Mouse (Mus musculus) heart, embryonic 16.5 days (tissue): ENCODE measurements at regions not wholly inside any gene's neighbourhood (a gene's known extent, or its start where the extent isn't known, plus 50 kb on each side); places are given as distances from the start of the nearest gene placed in this dataset.

Source experiments
- ATAC-seq: fragments of 200-750 bp; cut with Nextera tagmentation; replicated peaks from 2 replicates; pipeline ENCODE4 v1.8.0; 2017; ENCODE audit warnings: moderate number of reproducible peaks; ENCODE audit not compliant: insufficient read depth, low FRiP score; ENCODE audit errors: extremely low read depth
- H3K27ac ChIP-seq: fragments of 300-500 bp; sonication (generic); 2 replicates; pipeline ENCODE4 v1.5.1; 2014; ENCODE audit warnings: mild to moderate bottlenecking, low read length, control low read depth, moderate library complexity
- H3K27me3 ChIP-seq: fragments of 300-500 bp; sonication (generic); 2 replicates; pipeline ENCODE4 v1.6.1; 2014; ENCODE audit warnings: low read length, mixed read lengths; ENCODE audit not compliant: control insufficient read depth, insufficient read depth
- H3K36me3 ChIP-seq: fragments of 300-500 bp; sonication (generic); 2 replicates; pipeline ENCODE4 v1.6.1; 2014; ENCODE audit not compliant: control insufficient read depth, insufficient read depth
- H3K4me1 ChIP-seq: fragments of 300-500 bp; sonication (generic); 2 replicates; pipeline ENCODE4 v1.6.1; 2014; ENCODE audit warnings: low read length, mixed read lengths; ENCODE audit not compliant: control insufficient read depth, insufficient read depth
- H3K4me2 ChIP-seq: fragments of 300-500 bp; sonication (generic); 2 replicates; pipeline ENCODE4 v1.6.1; 2014; ENCODE audit warnings: low read depth, mild to moderate bottlenecking, control low read depth, low read length
- H3K4me3 ChIP-seq: fragments of 300-500 bp; sonication (generic); 2 replicates; pipeline ENCODE4 v1.5.1; 2014; ENCODE audit warnings: mild to moderate bottlenecking, control low read depth, low read length
- H3K9ac ChIP-seq: fragments of 300-500 bp; sonication (generic); 2 replicates; pipeline ENCODE4 v1.6.1; 2014; ENCODE audit warnings: low read length, control low read depth
- H3K9me3 ChIP-seq: fragments of 300-500 bp; sonication (generic); replicated peaks from 2 replicates; pipeline ENCODE4 v1.6.1; 2016; ENCODE audit warnings: low read length; ENCODE audit not compliant: control insufficient read depth
- WGBS: fragments of 180-500 bp; shearing (Covaris S2); extraction: QIAGEN DNeasy Blood & Tissue Kit; methylation state at CpG from one replicate; pipeline ENCODE4 v1.1.7; 2014; 5-methylcytosine and 5-hydroxymethylcytosine counted together

DNA sequence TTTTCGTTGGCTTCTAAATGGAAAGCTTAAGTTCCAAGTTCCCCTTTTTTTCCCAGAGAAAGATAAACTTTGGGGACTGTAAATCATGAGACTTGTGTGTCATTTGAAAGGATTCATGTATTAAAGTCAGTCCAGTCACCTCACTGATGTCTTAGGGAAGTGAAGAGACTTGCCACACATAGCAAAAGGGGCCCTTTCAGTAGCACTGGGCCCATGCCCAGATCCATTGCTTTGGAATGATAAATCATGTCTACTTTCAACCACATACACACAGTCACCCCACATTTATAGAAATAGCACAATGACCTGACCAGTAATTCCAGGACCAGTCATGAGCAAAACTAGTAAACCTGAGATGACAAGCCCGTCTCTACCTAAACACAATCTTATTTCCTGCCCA, 133.2 kb upstream of the Clint1 start:
- no peak for ATAC-seq
- Histone ChIP-seq H3K4me2 (no peak overlapping the region), H3K27me3 (0 out of 2 replicates have a peak, but pooled peaks cover 2% of the 10 kb centered on the region), H3K4me1 (no peaks in the 10 kb centered on the region), H3K27ac (no peak overlapping the region), H3K9me3 (no peaks in the 10 kb centered on the region), H3K4me3 (no peak overlapping the region), H3K36me3 (no peaks in the 10 kb centered on the region), H3K9ac (no peak overlapping the region)
- WGBS: 41% methylated on average over 2 of the region's 2 CpGs

DNA sequence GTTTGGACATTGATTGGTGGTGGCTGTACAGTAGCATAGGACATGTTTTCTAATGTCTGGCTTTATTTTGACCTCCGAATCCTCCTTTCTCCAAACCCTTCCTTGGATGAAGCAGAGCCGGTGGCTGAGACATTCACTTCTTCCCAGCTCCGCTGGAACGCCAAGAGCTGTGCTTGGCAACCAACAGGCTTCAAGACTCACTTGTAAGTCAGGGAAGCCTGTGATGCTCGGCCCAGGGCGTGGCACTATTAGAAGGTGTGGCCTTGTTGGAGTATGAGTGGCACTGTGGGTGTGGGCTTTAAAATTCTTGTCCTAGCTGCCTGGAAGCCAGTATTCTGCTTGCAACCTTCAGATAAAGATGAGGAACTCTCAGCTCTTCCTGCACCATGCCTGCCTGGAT, 132.0 kb upstream of the Clint1 start:
- Histone ChIP-seq H3K36me3 (no peaks in the 10 kb centered on the region), H3K27me3 (0 out of 2 replicates have a peak, but pooled peaks cover 2% of the 10 kb centered on the region), H3K4me3 (no peak overlapping the region), H3K27ac (no peak overlapping the region), H3K4me1 (no peaks in the 10 kb centered on the region), H3K9ac (no peak overlapping the region), H3K4me2 (no peak overlapping the region), H3K9me3 (no peaks in the 10 kb centered on the region)
- 86% methylated on average over 6 of the region's 6 CpGs for WGBS
- ATAC-seq: no peak

DNA sequence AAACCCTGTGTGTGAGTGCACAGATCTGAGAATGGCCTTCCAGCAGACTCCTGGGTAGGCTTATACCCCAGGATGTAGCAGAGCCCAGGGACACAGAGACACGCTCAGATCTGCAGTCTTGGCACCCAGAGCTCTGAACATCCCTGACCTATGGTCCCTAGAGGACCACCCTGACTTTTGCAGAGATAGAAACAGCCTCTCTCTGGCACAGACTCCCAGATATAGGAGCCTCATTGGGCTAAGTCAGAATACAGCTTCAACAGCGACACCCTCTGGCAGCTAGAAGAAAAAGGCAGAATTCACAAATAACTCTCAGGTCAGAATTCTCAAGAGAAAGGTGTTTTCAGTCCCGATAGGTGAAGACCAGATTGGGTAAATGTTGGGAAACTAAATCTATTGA, 115.3 kb upstream of the Clint1 start:
- Histone ChIP-seq H3K9me3 (no peaks in the 10 kb centered on the region), H3K27me3 (no peaks in the 10 kb centered on the region), H3K9ac (no peak overlapping the region), H3K4me3 (no peak overlapping the region), H3K27ac (no peak overlapping the region), H3K4me2 (no peak overlapping the region), H3K36me3 (no peaks in the 10 kb centered on the region), H3K4me1 (no peaks in the 10 kb centered on the region)
- no peak for ATAC-seq
- WGBS: 37% methylated on average over 3 of the region's 3 CpGs

DNA sequence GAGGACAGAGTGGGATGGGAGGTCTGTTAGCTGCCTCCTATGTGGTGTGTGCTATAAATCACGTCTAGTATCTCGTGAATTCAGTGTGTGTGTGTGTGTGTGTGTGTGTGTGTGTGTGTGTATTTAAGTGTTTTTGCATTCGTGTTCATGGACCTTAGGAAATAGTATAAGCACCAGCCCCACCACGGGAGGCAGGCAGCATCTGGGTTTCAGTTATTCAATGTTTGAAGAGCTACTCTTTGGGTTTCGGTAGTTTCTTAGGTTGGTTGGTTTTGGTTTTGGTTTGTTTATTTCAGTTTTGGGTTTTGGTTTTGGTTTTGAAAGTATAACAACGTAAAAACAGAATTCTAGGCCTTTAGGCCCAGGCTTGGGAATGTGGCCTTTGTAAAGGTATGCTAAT, 113.5 kb upstream of the Clint1 start:
- ATAC-seq: no peak
- Histone ChIP-seq H3K4me1 (no peaks in the 10 kb centered on the region), H3K36me3 (no peaks in the 10 kb centered on the region), H3K4me3 (no peak overlapping the region), H3K4me2 (no peak overlapping the region), H3K27ac (no peak overlapping the region), H3K9me3 (no peaks in the 10 kb centered on the region), H3K9ac (no peak overlapping the region), H3K27me3 (no peaks in the 10 kb centered on the region)
- 80% methylated on average over 6 of the region's 6 CpGs for WGBS

DNA sequence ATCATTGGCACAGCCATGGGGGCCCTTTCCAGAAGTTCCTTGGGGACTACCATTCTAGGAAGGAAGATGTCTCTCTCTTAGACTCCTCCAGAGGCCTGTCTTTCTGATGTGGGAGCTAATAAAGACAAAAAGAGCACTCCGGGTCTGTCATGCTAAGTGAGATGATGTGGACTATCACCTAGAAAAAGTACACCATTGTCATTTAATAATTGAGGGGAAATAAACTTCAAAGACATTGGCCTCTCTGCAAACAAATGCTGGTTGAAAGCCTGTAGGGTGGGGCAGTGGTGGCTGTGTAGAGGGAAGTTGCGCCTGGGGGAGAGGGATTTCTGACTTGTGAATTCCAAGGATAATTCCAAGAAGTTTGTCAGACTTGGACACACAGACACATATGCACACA, 105.9 kb upstream of the Clint1 start:
- WGBS: 77% methylated on average over 2 of the region's 2 CpGs
- ATAC-seq: no peak
- peaks cover 3% of the 10 kb centered on the region; the same call in 1 of the 2 replicates for H3K9me3 ChIP-seq
- no peak overlapping the region for H3K4me2 ChIP-seq
- no peaks in the 10 kb centered on the region for H3K4me1 ChIP-seq
- no peak overlapping the region for H3K27ac ChIP-seq
- no peak overlapping the region for H3K4me3 ChIP-seq
- H3K9ac ChIP-seq: no peak overlapping the region
- H3K36me3 ChIP-seq: no peaks in the 10 kb centered on the region
- no peaks in the 10 kb centered on the region for H3K27me3 ChIP-seq

DNA sequence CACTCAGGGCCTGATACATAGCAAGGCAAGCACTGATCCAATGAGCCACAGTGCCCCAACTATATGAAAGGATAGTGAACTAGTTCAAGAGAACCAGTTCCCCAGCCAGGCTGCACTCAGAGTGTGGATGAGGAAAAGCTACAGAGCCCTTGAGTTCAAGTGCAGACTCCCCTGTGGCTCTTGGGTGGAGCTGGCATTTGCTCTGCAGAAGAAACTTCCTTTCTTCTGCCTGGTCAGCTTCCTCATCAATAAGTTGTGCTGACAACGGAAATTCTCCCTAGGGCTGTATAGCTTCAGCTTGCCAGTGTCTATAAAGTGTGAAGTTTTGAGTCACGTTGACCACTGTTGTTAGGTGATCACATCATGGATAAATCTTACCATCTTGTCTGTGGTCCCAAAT, 101.6 kb upstream of the Clint1 start:
- Histone ChIP-seq H3K4me1 (no peaks in the 10 kb centered on the region), H3K27ac (no peak overlapping the region), H3K4me2 (no peak overlapping the region), H3K27me3 (no peaks in the 10 kb centered on the region), H3K9me3 (no peaks in the 10 kb centered on the region), H3K4me3 (no peak overlapping the region), H3K9ac (no peak overlapping the region), H3K36me3 (no peaks in the 10 kb centered on the region)
- ATAC-seq: no peak
- WGBS: 55% methylated on average over 2 of the region's 2 CpGs

DNA sequence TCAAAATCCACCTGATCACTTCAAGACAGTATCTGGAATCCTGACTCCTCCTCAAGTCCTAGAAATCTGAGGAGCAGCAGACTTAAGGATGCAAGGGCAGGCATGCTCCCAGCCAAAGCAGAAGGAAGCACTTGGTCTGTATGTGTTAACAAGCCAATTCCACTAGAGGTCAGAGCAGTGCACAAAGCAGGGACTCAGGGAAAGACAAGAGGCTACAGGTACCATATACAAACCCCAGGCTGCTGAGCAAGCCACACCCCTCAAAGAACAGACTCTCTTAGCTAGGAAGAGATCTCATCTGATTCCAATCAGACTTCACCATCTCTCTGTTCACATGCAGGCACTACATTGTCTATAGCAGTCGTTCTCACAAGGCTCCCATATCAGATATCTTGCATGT, 99.6 kb upstream of the Clint1 start:
- no peak overlapping the region for H3K9ac ChIP-seq
- WGBS: 59% methylated on average over 1 of the region's 1 CpGs
- H3K36me3 ChIP-seq: no peaks in the 10 kb centered on the region
- no peak overlapping the region for H3K4me2 ChIP-seq
- no peak overlapping the region for H3K4me3 ChIP-seq
- no peaks in the 10 kb centered on the region for H3K9me3 ChIP-seq
- H3K4me1 ChIP-seq: no peaks in the 10 kb centered on the region
- no peaks in the 10 kb centered on the region for H3K27me3 ChIP-seq
- ATAC-seq: no peak
- no peak overlapping the region for H3K27ac ChIP-seq

DNA sequence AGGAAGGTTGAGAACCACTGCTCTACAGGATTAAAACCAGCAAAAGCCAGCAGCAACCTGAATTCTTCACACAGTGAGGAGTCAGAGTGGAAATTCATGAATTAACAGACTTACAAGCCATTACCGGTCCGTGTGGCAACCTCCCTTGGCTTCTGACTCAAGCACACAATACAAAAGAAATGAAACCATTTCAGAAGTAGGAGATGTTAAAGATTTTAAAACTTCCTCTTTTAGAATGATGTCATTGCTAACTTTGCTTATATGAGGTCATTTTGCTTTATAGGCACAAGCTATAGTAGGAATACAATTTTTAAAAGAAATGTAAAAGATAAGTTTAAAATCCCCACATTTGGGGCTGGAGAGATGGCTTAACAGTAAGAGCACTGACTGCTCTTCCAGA, 99.1 kb upstream of the Clint1 start:
- Histone ChIP-seq H3K4me3 (no peak overlapping the region), H3K4me1 (no peaks in the 10 kb centered on the region), H3K4me2 (no peak overlapping the region), H3K9ac (no peak overlapping the region), H3K9me3 (no peaks in the 10 kb centered on the region), H3K27ac (no peak overlapping the region), H3K27me3 (no peaks in the 10 kb centered on the region), H3K36me3 (no peaks in the 10 kb centered on the region)
- WGBS: 60% methylated on average over 2 of the region's 2 CpGs
- no peak for ATAC-seq

DNA sequence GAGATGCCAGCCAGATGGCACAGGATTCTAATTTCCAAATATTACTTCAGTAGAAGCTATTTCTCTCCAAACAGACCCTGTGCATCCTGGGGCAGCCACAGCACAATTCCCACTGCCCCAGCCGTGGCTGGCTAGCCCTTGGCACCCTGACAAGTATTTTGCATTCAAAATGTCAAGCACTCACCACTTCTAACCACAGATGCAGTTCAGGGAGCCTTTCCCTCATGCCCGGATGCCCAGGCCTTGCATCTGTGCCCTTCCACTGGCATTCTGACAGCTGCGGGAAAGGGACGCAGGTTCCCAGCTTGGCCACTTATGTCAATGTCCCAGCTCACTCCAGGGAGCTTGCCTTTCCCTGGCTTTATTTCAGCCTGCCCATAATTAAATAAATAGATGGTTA, 84.8 kb upstream of the Clint1 start:
- ATAC-seq: peak; percentile 49; the same call in 1 of the 2 replicates
- 35% methylated on average over 4 of the region's 4 CpGs for WGBS

DNA sequence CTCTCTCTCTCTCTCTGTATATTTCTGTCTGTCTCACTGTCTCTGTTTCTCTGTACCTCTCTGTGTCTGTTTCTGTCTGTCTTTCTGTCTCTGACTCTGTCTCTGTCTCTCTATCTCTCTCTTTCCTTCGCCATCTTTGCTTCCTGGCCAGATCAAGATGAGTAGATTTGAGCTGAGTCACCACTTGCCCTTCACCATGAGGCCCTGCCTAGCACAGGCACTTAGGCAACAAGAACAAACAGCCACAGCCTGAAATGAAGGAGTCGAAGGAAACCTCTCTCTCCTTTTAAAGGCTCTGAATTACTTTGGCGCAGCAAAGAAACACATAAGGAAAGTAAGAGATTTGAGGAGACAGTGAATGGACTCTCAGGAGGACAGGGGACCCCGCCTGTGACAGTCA, 69.4 kb upstream of the Clint1 start:
- no peak overlapping the region for H3K4me2 ChIP-seq
- no peak overlapping the region for H3K9ac ChIP-seq
- 65% methylated on average over 4 of the region's 4 CpGs for WGBS
- H3K36me3 ChIP-seq: no peaks in the 10 kb centered on the region
- no peaks in the 10 kb centered on the region for H3K4me1 ChIP-seq
- no peak for ATAC-seq
- no peaks in the 10 kb centered on the region for H3K9me3 ChIP-seq
- H3K27ac ChIP-seq: no peak overlapping the region
- no peaks in the 10 kb centered on the region for H3K27me3 ChIP-seq
- H3K4me3 ChIP-seq: no peak overlapping the region

More for the DNA sequence above, 84.8 kb upstream of the Clint1 start:
- no peaks in the 10 kb centered on the region for H3K36me3 ChIP-seq
- H3K9me3 ChIP-seq: 0 out of 2 replicates have a peak, but pooled peaks cover 4% of the 10 kb centered on the region
- H3K27ac ChIP-seq: no peak overlapping the region
- no peak overlapping the region for H3K4me2 ChIP-seq
- no peak overlapping the region for H3K9ac ChIP-seq
- peaks cover 7% of the 10 kb centered on the region; the same call in 1 of the 2 replicates for H3K4me1 ChIP-seq
- no peak overlapping the region for H3K4me3 ChIP-seq
- H3K27me3 ChIP-seq: no peaks in the 10 kb centered on the region
